Mouse (Mus musculus) thymus, postnatal 0 days (tissue): ENCODE results near the gene Lamb1. TPM values are rescaled to one million over a fixed set of nuclear protein-coding genes. Genes with fewer than 3 reads are reported as not detected.
A peak's percentile ranks its signal among the peaks of the same experiment; 100 is the strongest.

ENCODE experiments used
- DNase-seq: peaks from one replicate; pipeline ENCODE4 v3.0.0-alpha.2; 2015; ENCODE audit warnings: low spot score
- polyA plus RNA-seq: library from polyadenylated mRNA; unstranded; fragments of >200 nt; fragmentation: Nextera tagmentation; extraction: Ambion mirVana; gene quantifications from 2 replicates; pipeline ENCODE4 v1.2.1, GENCODE M21; 2015

Gene Lamb1
- polyA plus RNA-seq, 1 experiment from 2014 or later = 13.6 TPM

DNA sequence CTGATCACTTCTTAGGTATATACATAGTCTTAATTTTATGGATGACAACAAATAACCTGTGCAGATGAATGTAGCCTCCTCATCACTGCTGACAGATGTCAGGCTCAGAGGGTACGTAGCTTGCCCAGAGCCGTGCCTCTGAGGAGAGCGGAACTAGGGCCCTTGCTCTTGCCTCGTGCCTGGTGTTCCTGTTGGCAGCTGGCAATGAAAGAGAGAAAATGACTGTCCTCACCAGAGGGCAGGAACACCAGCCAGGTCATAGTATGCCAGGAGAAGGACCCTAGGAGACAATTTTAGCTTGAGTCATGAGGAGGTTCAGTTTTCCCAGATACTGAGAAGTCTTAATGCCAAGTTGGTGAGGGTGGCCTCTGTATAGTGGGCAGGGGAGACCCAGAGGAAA, 48.1 kb downstream of the Lamb1 start:
- no peak for DNase-seq

DNA sequence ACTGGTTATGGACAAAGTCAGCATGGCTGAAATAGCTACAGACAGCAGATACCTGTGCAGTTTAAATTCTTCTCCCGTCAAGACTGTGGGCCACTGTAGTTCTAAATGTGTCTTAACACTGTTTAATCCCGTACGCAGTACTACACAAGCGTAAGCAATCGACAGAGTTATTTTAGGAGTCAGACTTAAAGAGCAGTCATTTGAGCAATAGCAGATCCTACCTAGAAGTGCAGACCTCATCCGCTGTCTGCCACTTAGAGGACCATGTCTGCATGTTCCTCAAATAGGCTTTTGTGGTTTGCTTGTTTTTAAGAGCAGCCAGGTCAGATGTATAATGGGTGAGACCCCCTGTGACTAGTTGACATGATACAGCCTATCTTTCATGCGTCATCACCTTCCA, 49.3 kb downstream of the Lamb1 start:
- no peak for DNase-seq

DNA sequence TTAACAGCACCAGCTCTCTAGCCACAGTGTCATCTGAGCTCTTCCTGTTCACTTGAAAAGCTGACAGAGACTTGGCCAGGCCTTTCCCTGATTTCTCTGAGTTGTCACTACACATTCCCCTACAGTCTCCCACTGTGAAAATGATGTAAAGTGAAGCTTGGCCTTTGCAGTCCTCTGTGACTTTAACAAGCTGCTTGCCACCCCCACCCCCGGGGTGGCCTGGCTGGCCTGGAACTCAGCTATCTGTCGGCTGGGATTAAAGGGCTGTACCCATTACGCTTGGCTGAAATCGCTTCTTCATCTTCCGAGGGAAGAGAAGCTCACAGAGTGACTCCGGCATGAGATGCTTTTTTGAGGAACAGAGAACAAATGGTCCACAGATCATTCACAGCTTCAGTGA, 50.9 kb downstream of the Lamb1 start:
- DNase-seq = no peak

DNA sequence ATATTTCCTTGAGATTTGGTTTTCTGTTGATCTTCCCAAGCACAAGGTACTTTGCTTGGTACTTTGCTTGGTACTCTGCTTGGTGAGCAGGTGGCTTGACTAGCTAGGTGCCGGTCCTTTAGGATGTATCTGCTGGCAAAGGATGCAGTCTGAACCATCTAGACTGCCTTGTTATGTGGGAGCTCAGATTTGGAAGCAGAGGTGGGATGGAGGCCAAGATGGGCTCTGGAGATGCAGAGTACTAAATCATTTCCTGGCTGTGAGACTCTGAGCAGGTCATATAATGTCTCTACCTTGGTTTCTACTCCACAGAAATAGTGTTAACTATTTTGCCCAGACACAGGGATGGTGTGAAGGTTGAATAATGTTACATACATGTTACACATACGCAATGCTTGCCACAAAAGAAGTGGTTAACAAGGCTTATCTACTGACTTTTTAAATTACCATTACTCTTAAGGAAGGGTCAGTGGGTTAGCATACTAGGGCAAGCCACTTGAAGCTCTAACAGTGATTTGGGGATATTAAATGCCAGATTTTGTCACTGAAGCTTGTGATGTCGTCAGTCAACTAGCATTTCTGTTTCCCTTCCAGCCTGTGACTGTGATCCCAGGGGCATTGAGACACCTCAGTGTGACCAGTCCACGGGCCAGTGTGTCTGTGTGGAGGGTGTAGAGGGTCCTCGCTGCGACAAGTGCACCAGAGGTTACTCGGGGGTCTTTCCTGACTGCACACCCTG, 52.8 kb downstream of the Lamb1 start:
- DNase-seq = no peak

DNA sequence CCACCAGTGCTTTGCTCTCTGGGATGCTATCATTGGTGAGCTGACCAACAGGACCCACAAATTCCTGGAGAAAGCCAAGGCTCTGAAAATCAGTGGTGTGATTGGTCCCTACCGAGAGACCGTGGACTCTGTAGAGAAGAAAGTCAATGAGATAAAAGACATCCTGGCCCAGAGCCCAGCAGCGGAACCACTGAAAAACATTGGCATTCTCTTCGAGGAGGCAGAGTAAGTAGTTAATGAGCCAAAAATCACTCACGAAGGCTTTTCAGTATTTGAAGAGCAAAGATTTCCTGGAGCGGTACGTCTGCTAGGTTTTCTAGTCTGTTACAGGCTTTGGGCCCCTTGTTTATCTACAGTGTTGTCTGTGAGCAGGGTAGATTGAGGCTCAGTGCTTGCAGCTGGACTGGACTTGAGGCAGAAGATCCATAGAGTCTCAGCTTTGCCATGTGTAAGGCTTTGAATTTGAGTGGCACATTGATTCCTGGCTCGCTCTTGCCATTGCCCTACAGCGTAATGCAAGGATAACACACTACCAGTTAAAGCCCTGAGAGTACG, 53.5 kb downstream of the Lamb1 start:
- no peak for DNase-seq

DNA sequence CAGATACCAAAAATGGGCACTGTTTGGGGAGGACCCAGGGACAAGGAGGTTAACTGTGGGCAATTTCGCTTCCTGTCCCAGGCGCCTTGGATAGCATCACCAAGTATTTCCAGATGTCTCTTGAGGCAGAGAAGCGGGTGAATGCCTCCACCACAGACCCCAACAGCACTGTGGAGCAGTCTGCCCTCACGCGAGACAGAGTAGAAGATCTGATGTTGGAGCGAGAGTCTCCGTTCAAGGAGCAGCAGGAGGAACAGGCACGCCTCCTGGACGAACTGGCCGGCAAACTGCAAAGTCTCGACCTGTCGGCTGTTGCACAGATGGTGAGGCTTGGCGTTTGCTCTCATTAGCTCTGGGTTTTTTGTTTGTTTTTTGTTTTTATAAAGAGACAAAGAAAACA, 55.8 kb downstream of the Lamb1 start:
- no peak for DNase-seq

DNA sequence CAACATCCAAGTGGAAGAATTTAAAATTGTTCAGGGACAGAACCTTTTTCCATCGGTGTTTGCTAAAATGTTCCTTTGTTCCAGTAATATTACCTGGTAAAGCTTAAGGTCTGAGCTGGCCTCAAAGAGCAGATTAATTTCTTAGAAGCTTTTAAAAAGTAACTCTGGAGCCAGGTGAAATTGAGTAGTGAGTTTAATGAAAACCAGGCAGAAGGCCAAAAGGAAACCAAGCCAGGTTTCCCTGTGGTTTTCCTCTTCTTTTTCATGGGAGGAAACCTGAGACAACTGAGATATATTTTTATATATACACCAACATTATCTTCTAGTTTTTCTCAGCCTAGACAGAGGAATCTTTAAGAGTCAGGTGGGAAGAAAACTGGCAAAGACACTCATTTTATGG, 56.5 kb downstream of the Lamb1 start:
- no peak for DNase-seq

DNA sequence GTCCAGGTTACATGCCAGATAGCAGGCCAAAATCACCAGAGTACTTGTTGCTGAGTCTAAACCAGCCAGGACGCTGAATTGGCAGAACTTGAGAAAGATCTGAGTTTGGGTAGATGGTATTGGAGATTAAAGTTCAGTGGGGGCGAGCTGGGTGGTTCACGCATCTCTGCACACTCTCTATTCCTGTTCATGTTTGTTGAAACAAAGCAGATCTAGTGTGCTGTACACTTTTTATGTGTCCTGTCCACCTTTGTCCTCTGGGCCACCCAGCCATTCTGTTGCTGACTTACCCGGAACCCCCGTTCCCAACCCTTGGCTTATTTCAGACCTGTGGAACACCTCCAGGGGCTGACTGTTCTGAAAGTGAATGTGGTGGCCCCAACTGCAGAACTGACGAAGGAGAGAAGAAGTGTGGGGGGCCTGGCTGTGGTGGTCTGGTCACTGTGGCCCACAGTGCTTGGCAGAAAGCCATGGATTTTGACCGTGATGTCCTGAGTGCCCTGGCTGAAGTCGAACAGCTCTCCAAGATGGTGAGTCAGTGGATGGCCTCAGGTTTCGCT, 58.2 kb downstream of the Lamb1 start:
- no peak for DNase-seq

DNA sequence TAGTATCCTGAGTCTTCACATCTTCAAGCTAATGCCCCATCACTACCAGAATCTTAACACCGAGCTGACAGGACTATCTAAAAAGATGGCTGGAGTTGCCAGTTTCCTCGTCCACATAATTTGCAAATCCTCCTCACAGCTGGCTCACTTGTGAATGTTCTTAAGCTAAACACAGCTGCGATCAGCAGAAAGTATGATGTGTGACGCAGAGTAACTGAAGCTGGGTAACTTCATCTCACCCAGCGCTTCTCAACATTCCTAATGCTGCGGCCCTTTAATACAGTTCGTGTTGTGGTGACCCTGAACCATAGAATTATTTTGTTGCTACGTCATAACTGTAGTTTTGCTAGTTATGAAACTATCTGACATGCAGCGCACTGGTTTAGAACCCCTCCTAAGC, 62.1 kb downstream of the Lamb1 start:
- DNase-seq = no peak

DNA sequence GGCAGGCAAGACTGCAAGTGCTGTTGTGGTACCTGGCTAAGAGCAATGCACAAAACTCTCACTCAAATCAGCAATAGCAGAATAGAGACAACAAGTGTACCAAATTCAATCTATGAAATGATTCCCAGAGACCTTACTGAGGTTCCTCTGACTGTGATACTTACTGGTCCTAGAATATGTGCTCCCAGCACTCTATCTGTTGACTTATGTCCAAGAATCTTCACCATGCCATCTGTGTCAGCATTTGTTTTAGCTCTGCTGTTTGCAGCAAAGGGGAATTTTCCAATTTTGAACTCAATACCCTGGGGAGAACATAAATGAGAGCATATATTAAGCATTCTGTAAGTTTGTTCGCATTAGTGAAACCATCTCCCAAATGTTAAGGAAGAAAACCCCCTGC, 68.2 kb downstream of the Lamb1 start:
- no peak for DNase-seq

DNA sequence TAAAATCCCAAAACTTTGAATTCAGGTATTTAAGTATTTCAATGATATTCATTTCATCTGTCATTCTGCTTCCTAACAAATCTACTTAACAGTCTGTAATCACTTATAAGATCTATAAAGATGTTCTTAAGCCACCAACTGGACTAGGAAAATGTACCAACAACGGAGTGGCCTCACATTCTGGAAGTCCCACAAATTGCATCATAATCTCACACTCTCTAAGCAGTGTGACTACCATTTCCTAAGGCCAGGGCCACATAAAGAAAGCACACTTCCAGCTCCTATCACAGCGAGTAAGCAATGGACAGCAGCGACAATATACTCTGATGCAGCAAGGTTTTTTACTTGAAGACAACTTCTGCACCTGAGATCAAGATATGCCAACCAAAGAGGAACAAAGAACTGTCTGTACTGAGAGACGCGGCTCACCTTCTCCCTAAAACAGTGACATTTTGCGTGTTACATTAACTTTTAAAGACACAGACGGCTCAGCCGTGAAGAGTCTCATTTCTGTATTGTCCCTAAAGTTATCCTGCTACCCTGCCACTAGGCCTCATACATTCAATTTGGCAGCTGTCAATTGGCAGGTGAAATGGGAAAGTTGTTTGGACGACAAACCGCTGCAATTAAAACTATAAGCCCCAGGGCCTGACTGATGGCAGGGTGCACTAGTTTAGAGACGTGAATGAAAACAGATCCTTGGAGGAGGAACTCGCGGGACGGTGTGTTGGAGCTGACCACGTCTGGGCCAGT, 85.3 kb downstream of the Lamb1 start:
- DNase-seq = peak; percentile 12

DNA sequence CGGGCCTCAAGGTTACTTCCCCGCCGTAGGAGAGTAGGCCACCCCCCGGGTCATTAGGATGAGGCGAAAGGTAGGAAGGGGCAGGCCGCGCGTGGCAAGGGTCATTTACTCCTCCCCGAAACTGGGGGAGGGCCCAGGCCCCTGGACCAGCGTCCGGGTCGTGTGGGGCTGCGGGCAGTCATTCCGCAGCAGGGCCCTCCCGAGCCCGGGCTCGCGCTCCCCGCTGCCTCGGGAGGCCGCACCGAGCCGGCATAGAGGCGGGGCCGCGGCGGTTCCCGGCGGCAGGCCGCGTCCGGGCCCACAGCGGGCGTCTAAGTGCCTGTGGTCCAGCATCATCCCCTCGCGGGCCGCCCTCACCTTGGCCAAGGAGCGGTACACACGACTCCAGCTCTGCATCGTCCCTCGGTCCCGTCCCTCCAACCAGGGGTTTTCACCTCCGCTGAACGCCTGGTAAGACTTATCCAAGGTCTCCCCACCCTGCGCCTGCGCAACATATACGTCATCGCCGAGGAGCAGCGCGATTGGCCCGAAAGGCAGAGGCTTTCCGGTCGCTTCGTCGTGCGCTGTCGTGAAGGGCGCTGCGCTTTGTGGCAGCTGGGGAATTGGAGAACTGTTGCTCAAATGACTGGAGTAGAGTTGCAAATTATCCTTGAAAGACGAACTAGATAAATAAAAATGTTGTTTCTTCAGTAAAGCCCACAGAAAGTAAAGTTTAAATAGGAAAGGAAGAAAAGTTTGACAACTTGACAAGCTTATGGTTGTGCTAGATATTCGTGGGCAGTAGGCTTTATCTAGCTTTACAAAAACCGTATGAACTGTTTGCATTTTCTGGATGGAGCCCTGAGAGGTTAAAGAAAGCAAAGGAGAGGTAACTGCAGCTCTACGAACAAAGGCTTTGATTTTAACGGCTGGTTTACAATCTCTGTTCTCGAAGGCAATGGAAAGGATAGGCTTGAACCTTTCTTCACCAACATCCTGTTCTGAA, 86.2 kb downstream of the Lamb1 start, which contains the start of gene Dld:
Gene Dld, minus strand, starts transcription at position 510 of the 985 bp plus-strand sequence.
- peak; percentile 97 for DNase-seq

DNA sequence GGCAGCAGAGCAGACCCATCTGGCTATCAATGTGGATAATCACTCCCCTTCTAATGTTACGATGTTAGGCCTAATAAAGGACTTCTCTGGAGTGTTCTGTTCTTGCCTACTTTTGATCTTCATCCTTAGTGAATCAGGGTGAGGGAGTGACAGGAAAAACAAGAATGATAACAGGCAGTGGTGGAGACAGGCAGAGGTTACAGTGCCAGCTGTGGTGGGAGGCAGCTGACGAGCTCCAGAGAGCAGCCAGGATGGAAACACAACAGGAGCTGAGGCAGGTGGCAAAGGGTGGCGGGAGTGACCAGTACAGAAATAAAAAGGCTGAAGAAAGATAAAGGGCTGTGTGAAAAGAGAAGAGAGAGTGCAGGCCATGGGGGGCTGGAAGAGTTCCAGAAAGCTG, 101.4 kb downstream of the Lamb1 start:
- no peak for DNase-seq

DNA sequence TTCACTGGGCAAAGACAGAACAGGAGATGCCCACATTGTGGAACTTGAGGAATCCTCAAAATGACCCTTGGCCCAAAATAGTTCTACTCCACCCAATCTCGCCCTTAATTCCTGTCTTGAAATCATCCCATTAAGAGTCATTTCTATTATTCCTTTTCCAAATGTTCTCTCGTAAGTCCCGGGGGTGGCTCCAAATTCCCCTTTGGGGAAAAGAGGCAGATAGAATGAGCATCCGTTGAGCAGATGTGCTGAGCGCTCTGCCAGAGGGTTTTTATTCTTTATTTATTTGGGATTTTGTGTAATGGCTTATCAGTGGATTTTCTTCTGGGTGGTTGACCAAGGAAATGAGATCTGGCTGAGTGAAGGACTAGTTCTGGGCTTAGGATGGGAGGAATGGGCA, 102.7 kb downstream of the Lamb1 start:
- no peak for DNase-seq

DNA sequence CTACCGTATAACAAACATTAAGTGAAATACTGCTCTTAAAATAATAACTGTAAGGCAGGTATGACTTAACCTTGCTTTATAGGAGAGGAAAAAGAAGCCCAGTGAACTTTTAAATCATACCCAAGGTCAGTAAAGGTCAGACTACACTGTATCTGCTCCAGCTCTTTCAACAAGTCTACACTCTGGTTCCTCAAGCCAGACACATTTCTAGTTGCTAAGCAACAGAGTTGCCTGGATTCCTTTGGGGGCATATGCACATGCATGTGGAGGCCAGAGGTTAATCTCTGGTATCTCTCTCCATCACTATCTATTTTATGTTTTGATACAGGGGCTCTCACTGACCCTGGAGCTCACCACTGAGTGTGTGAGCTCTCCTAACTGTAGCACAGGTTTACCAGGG, 104.1 kb downstream of the Lamb1 start:
- DNase-seq = no peak

DNA sequence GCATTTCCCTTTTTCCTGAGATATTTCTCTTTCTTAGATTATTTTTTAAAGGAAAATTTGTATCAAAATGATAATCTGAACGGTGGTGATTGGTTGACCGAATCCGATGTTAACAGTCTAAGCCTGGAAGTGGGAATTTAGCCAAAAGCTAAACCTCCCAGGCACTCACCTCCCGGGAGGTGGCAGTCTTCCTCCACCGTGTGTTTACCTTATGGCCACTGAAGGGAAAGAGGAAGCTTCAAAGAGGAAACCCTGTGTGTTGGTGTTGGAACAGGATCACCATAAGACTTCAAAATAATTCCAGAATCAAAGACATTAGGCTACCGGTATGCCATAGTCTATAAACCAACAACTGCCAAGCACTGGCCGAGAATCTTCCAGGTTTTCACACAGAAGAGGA, 104.6 kb downstream of the Lamb1 start:
- no peak for DNase-seq

DNA sequence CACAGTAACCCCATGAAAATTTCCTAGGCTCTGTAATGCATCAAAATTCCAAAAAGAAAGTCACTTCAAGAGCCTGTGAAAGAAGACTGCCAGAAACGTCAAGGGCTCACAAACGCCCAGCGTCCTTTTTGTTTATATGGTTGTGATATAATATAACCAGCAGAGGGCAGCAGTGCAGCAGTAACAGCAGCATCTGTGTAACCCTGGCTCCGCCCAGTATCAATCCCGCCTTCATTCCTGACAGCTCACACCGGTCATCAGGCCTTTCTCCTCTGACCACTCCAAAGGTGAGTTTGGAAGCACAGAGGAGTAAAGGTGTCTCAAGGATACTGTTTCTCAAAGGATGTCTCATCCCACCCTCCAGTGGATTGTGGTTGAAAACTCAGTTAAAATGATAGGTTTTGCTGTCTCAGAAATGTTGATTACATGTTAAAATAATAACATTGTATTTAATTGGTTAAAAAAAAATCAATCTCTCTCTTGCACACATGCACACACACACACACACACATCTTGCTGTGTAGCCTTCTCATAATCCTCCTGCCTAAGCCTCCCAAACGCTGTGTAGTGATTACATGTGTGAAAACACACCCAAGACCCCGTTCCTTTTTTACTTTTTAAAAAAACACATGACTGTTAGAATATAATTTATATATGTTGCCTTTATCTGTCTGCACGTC, 109.7 kb downstream of the Lamb1 start:
- peak; percentile 60 for DNase-seq

DNA sequence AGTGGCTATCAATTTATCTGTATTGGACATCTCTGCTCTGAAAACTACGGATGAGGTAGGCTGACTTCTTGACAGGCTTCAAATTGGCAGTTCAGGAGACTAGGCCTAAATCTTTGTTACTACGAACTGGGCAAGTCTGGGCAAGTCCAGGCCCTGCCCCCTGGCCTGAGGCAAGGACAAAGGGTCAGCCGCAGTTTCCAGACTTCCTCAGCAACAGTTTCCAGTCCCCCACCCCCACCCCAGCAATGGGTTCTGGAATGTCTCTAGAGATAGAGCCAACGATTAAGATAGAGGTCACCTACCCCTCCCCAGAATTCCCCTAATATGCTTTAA, 110.2 kb downstream of the Lamb1 start:
- DNase-seq = no peak

DNA sequence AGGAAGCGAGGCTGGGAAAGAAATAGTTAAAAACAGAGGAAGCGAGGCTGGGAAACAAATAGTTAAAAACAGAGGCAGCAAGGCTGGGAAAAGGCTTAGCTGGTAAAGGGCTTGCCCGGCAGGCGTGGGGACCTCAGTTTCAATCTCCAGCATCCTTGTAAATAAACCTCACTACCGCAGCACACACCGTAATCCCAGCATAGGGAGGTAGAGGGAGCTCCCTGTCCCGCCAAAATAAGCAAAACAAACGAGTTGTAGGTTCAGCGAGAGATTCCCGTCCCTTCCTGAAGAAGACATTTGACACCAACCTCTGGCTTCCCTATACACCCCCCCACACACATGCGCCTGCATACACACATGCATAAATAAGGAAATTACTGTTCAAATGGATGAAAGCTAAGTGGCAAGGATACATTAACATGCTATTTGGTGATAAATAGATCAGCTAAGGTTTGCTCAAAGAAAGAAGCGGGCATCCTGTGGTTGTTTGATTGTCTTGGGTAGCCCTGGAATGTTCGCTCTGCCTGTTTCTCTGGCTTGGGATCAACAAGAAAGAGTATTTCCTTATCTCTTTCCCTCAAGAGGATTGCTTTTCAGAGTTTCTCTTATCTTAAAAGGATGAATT, 111.4 kb downstream of the Lamb1 start:
- DNase-seq = no peak

DNA sequence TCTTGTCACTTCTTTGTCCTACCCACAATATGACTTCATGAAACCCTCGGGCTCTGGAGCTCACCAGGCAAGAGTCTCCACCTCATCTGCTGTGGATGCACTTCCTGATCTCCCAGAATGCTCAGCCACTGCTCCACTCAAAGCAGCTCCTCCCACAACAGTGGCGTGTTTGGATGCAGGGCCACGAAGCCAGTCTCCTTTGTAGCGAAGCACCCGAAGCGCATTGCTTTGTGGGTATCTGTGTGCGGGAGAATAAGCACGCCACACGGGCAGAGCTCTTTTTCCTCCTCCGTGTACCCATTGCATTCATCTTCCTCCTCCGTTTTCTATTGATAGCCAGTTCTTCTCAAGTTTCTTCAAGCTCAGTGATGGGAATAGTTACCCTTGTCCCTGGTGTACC, 112.2 kb downstream of the Lamb1 start:
- no peak for DNase-seq
